Mouse (Mus musculus) forebrain, embryonic 11.5 days (tissue): ENCODE data around the gene 2010111I01Rik. TPM values are rescaled to one million over a fixed set of nuclear protein-coding genes. Genes with fewer than 3 reads are reported as not detected.

Experiments used
- ATAC-seq: fragments of 200-750 bp; cut with Nextera tagmentation; replicated peaks from 2 replicates; pipeline ENCODE4 v1.8.0; 2017; ENCODE audit warnings: moderate TSS enrichment; ENCODE audit not compliant: low FRiP score
- DNase-seq: peaks from one replicate; pipeline ENCODE4 v3.0.0-alpha.2; 2017; ENCODE audit warnings: low spot score
- H3K27ac ChIP-seq: fragments of 300-500 bp; sonication (generic); 2 replicates; pipeline ENCODE4 v1.5.1; 2014; ENCODE audit warnings: low read depth, low read length
- H3K27me3 ChIP-seq: fragments of 300-500 bp; sonication (generic); 2 replicates; pipeline ENCODE4 v1.6.1; 2014; ENCODE audit warnings: mild to moderate bottlenecking, low read length, mixed read lengths; ENCODE audit not compliant: control insufficient read depth, insufficient read depth
- H3K36me3 ChIP-seq: fragments of 300-500 bp; sonication (generic); 2 replicates; pipeline ENCODE4 v1.6.1; 2014; ENCODE audit warnings: mild to moderate bottlenecking, low read length, moderate library complexity, mixed read lengths; ENCODE audit not compliant: control insufficient read depth, insufficient read depth
- H3K4me1 ChIP-seq: fragments of 300-500 bp; sonication (generic); replicated peaks from 2 replicates; pipeline ENCODE4 v1.6.1; 2014; ENCODE audit warnings: low read length, mixed read lengths; ENCODE audit not compliant: control insufficient read depth, insufficient read depth
- H3K4me2 ChIP-seq: fragments of 300-500 bp; sonication (generic); 2 replicates; pipeline ENCODE4 v1.6.1; 2014; ENCODE audit warnings: low read depth, mild to moderate bottlenecking, low read length, moderate library complexity, mixed read lengths; ENCODE audit not compliant: severe bottlenecking
- H3K4me3 ChIP-seq: fragments of 300-500 bp; sonication (generic); 2 replicates; pipeline ENCODE4 v1.5.1; 2014; ENCODE audit warnings: low read depth, low read length
- H3K9ac ChIP-seq: fragments of 300-500 bp; sonication (generic); 2 replicates; pipeline ENCODE4 v1.6.1; 2014; ENCODE audit warnings: low read length
- H3K9me3 ChIP-seq: fragments of 300-500 bp; sonication (generic); 2 replicates; pipeline ENCODE4 v1.6.1; 2016; ENCODE audit warnings: low read length, mixed read lengths; ENCODE audit not compliant: control insufficient read depth
- WGBS: fragments of 180-500 bp; shearing (Covaris S2); extraction: QIAGEN DNeasy Blood & Tissue Kit; methylation state at CpG from one replicate; pipeline ENCODE4 v1.1.7; 2014; 5-methylcytosine and 5-hydroxymethylcytosine counted together
- polyA plus RNA-seq: library from polyadenylated mRNA; unstranded; fragments of >200 nt; fragmentation: Nextera tagmentation; extraction: Ambion mirVana; gene quantifications from 2 replicates; pipeline ENCODE4 v1.2.1, GENCODE M21; 2014

2010111I01Rik gene
- polyA plus RNA-seq, 1 experiment from 2014 or later = 38.9 TPM

GRCm38 (mm10) chr13:63283236-63283635 is 318.5 kb downstream of the 2010111I01Rik start:
- Histone ChIP-seq H3K36me3 (no peaks in the 10 kb centered on the region; the same call in 1 of the 2 replicates), H3K4me1 (peaks cover 9% of the 10 kb centered on the region), H3K4me3 (no peak overlapping the region), H3K9me3 (no peaks in the 10 kb centered on the region), H3K4me2 (no peak overlapping the region), H3K27me3 (no peaks in the 10 kb centered on the region), H3K27ac (no peak overlapping the region), H3K9ac (no peak overlapping the region)
- ATAC-seq (no peak), DNase-seq (no peak)

- WGBS = 99% methylated on average over 3 of the region's 3 CpGs
- H3K27me3 ChIP-seq = no peaks in the 10 kb centered on the region
- H3K36me3 ChIP-seq = no peaks in the 10 kb centered on the region; the same call in 1 of the 2 replicates
- no peak for ATAC-seq
- no peak overlapping the region for H3K27ac ChIP-seq
- H3K4me2 ChIP-seq = no peak overlapping the region
- no peak for DNase-seq
- H3K4me1 ChIP-seq = no peaks in the 10 kb centered on the region; the same call in 1 of the 2 replicates
- H3K4me3 ChIP-seq = no peak overlapping the region
- no peak overlapping the region for H3K9ac ChIP-seq
- H3K9me3 ChIP-seq = no peaks in the 10 kb centered on the region
Measured at GRCm38 (mm10) chr13:63284748-63285147, 320.1 kb downstream of the 2010111I01Rik start.

GRCm38 (mm10) chr13:63286483-63287102 is 321.9 kb downstream of the 2010111I01Rik start:
- Histone ChIP-seq H3K27me3 (no peaks in the 10 kb centered on the region), H3K4me3 (no peak overlapping the region), H3K27ac (no peak overlapping the region), H3K9ac (no peak overlapping the region), H3K4me1 (no peaks in the 10 kb centered on the region), H3K9me3 (no peaks in the 10 kb centered on the region), H3K36me3 (no peaks in the 10 kb centered on the region; the same call in 1 of the 2 replicates), H3K4me2 (no peak overlapping the region)
- DNase-seq (no peak), ATAC-seq (no peak)
- 92% methylated on average over 11 of the region's 11 CpGs for WGBS

GRCm38 (mm10) chr13:63289152-63289551 is 324.5 kb downstream of the 2010111I01Rik start:
- Histone ChIP-seq H3K9me3 (no peaks in the 10 kb centered on the region), H3K36me3 (no peaks in the 10 kb centered on the region; the same call in 1 of the 2 replicates), H3K9ac (no peak overlapping the region), H3K4me1 (peaks cover 8% of the 10 kb centered on the region), H3K27ac (no peak overlapping the region), H3K4me2 (no peak overlapping the region), H3K4me3 (no peak overlapping the region), H3K27me3 (no peaks in the 10 kb centered on the region)
- ATAC-seq = no peak
- no peak for DNase-seq
- 58% methylated on average over 4 of the region's 4 CpGs for WGBS

GRCm38 (mm10) chr13:63289687-63290086 is 325.0 kb downstream of the 2010111I01Rik start:
- Histone ChIP-seq H3K36me3 (no peaks in the 10 kb centered on the region; the same call in 1 of the 2 replicates), H3K4me3 (no peak overlapping the region), H3K9ac (no peak overlapping the region), H3K27ac (no peak overlapping the region), H3K27me3 (no peaks in the 10 kb centered on the region), H3K4me2 (no peak overlapping the region), H3K4me1 (peaks cover 13% of the 10 kb centered on the region), H3K9me3 (no peaks in the 10 kb centered on the region)
- 66% methylated on average over 5 of the region's 5 CpGs for whole genome bisulfite sequencing
- no peak for DNase-seq
- ATAC-seq = no peak

GRCm38 (mm10) chr13:63290126-63290525 is 325.4 kb downstream of the 2010111I01Rik start:
- Histone ChIP-seq H3K9me3 (no peaks in the 10 kb centered on the region), H3K4me2 (no peak overlapping the region), H3K4me1 (peaks cover 17% of the 10 kb centered on the region), H3K36me3 (no peaks in the 10 kb centered on the region; the same call in 1 of the 2 replicates), H3K4me3 (no peak overlapping the region), H3K27me3 (no peaks in the 10 kb centered on the region), H3K9ac (no peak overlapping the region), H3K27ac (no peak overlapping the region)
- 86% methylated on average over 4 of the region's 4 CpGs for WGBS
- no peak for DNase-seq
- ATAC-seq = no peak

GRCm38 (mm10) chr13:63291016-63291415 is 326.3 kb downstream of the 2010111I01Rik start:
- Histone ChIP-seq H3K4me2 (no peak overlapping the region), H3K27ac (no peak overlapping the region), H3K27me3 (no peaks in the 10 kb centered on the region), H3K9me3 (no peaks in the 10 kb centered on the region), H3K9ac (no peak overlapping the region), H3K36me3 (no peaks in the 10 kb centered on the region; the same call in 1 of the 2 replicates), H3K4me1 (peaks cover 19% of the 10 kb centered on the region), H3K4me3 (no peak overlapping the region)
- DNase-seq (no peak), ATAC-seq (no peak)
- 93% methylated on average over 6 of the region's 6 CpGs for WGBS

GRCm38 (mm10) chr13:63293647-63294046 is 329.0 kb downstream of the 2010111I01Rik start:
- no peaks in the 10 kb centered on the region for H3K36me3 ChIP-seq
- no peak overlapping the region for H3K4me2 ChIP-seq
- H3K27me3 ChIP-seq = no peaks in the 10 kb centered on the region
- H3K27ac ChIP-seq = no peak overlapping the region
- no peak overlapping the region for H3K9ac ChIP-seq
- H3K4me3 ChIP-seq = no peak overlapping the region
- ATAC-seq = no peak
- H3K4me1 ChIP-seq = peaks cover 19% of the 10 kb centered on the region
- 56% methylated on average over 3 of the region's 3 CpGs for WGBS
- DNase-seq = no peak
- no peaks in the 10 kb centered on the region for H3K9me3 ChIP-seq
